Mouse (Mus musculus): ENCODE data around the gene Exoc4. TPM values are rescaled to one million over a fixed set of nuclear protein-coding genes. Genes with fewer than 3 reads are reported as not detected.

Exoc4 gene
- polyA plus RNA-seq, 1 experiment from 2014 or later = 8.8 TPM

GRCm38 (mm10) chr6:33886941-33887340 lies 638.1 kb downstream of the Exoc4 start:
- no peaks in the 10 kb centered on the region for H3K36me3 ChIP-seq (ENCODE audit: control insufficient read depth, insufficient read depth)
- no peaks in the 10 kb centered on the region for H3K27me3 ChIP-seq (replicated peaks; ENCODE audit: control insufficient read depth, insufficient read depth, low read length)
- no peak overlapping the region for H3K4me3 ChIP-seq (ENCODE audit: low read depth, low read length)
- H3K4me2 ChIP-seq (replicated peaks; ENCODE audit: low read depth) = no peak overlapping the region
- H3K9me3 ChIP-seq (ENCODE audit: control insufficient read depth) = no peaks in the 10 kb centered on the region
- WGBS = 91% methylated on average over 2 of the region's 2 CpGs
- H3K4me1 ChIP-seq (replicated peaks; ENCODE audit: control insufficient read depth, insufficient read depth, low read length) = no peaks in the 10 kb centered on the region
- H3K9ac ChIP-seq (ENCODE audit: low read depth, low read length) = no peak overlapping the region
- H3K27ac ChIP-seq (ENCODE audit: low read depth, low read length) = no peak overlapping the region
- no peak for ATAC-seq
- no peak for TF ChIP-seq CTCF (IDR thresholded peaks at IDR 0.05; ENCODE audit: low read depth)

GRCm38 (mm10) chr6:33890926-33891325 lies 642.0 kb downstream of the Exoc4 start:
- Histone ChIP-seq H3K27me3 (replicated peaks; ENCODE audit: control insufficient read depth, insufficient read depth, low read length) (no peaks in the 10 kb centered on the region), H3K9ac (ENCODE audit: low read depth, low read length) (no peak overlapping the region), H3K36me3 (ENCODE audit: control insufficient read depth, insufficient read depth) (no peaks in the 10 kb centered on the region), H3K27ac (ENCODE audit: low read depth, low read length) (no peak overlapping the region), H3K4me2 (replicated peaks; ENCODE audit: low read depth) (no peak overlapping the region), H3K4me3 (ENCODE audit: low read depth, low read length) (no peak overlapping the region), H3K9me3 (ENCODE audit: control insufficient read depth) (no peaks in the 10 kb centered on the region), H3K4me1 (replicated peaks; ENCODE audit: control insufficient read depth, insufficient read depth, low read length) (no peaks in the 10 kb centered on the region)
- no peak for ATAC-seq
- WGBS = 87% methylated on average over 1 of the region's 1 CpGs
- TF ChIP-seq CTCF (IDR thresholded peaks at IDR 0.05; ENCODE audit: low read depth) = no peak

- Histone ChIP-seq H3K4me3 (ENCODE audit: low read depth, low read length) (no peak overlapping the region), H3K27me3 (replicated peaks; ENCODE audit: control insufficient read depth, insufficient read depth, low read length) (no peaks in the 10 kb centered on the region), H3K9ac (ENCODE audit: low read depth, low read length) (no peak overlapping the region), H3K9me3 (ENCODE audit: control insufficient read depth) (no peaks in the 10 kb centered on the region), H3K27ac (ENCODE audit: low read depth, low read length) (no peak overlapping the region), H3K36me3 (ENCODE audit: control insufficient read depth, insufficient read depth) (no peaks in the 10 kb centered on the region), H3K4me2 (replicated peaks; ENCODE audit: low read depth) (no peak overlapping the region), H3K4me1 (replicated peaks; ENCODE audit: control insufficient read depth, insufficient read depth, low read length) (no peaks in the 10 kb centered on the region)
- 45% methylated on average over 2 of the region's 2 CpGs for WGBS
- no peak for TF ChIP-seq CTCF (IDR thresholded peaks at IDR 0.05; ENCODE audit: low read depth)
- ATAC-seq = no peak
These were observed 643.3 kb downstream of the Exoc4 start for GRCm38 (mm10) chr6:33892142-33892541.

GRCm38 (mm10) chr6:33899973-33900372 lies 651.1 kb downstream of the Exoc4 start:
- H3K27ac ChIP-seq (ENCODE audit: low read depth, low read length) = no peak overlapping the region
- WGBS = 82% methylated on average over 5 of the region's 5 CpGs

GRCm38 (mm10) chr6:33900615-33901014 lies 651.7 kb downstream of the Exoc4 start:
- 73% methylated on average over 4 of the region's 4 CpGs for WGBS
- 0 out of 2 replicates have a peak, but pooled peaks have one; percentile 13 for TF ChIP-seq CTCF (IDR thresholded peaks at IDR 0.05; ENCODE audit: low read depth)

More at GRCm38 (mm10) chr6:33899973-33900372, 651.1 kb downstream of the Exoc4 start:
- no peaks in the 10 kb centered on the region for H3K36me3 ChIP-seq (ENCODE audit: control insufficient read depth, insufficient read depth)
- no peak for TF ChIP-seq CTCF (IDR thresholded peaks at IDR 0.05; ENCODE audit: low read depth)
- ATAC-seq = no peak
- no peaks in the 10 kb centered on the region for H3K4me1 ChIP-seq (replicated peaks; ENCODE audit: control insufficient read depth, insufficient read depth, low read length)
- no peaks in the 10 kb centered on the region for H3K9me3 ChIP-seq (ENCODE audit: control insufficient read depth)
- H3K4me2 ChIP-seq (replicated peaks; ENCODE audit: low read depth) = no peak overlapping the region
- H3K27me3 ChIP-seq (replicated peaks; ENCODE audit: control insufficient read depth, insufficient read depth, low read length) = no peaks in the 10 kb centered on the region
- H3K9ac ChIP-seq (ENCODE audit: low read depth, low read length) = no peak overlapping the region
- H3K4me3 ChIP-seq (ENCODE audit: low read depth, low read length) = no peak overlapping the region

GRCm38 (mm10) chr6:33905099-33905498 lies 656.2 kb downstream of the Exoc4 start:
- H3K4me1 ChIP-seq (replicated peaks; ENCODE audit: control insufficient read depth, insufficient read depth, low read length) = no peaks in the 10 kb centered on the region
- H3K4me2 ChIP-seq (replicated peaks; ENCODE audit: low read depth) = no peak overlapping the region
- ATAC-seq = no peak
- 44% methylated on average over 1 of the region's 1 CpGs for WGBS
- H3K36me3 ChIP-seq (ENCODE audit: control insufficient read depth, insufficient read depth) = no peaks in the 10 kb centered on the region
- no peak overlapping the region for H3K4me3 ChIP-seq (ENCODE audit: low read depth, low read length)
- H3K27me3 ChIP-seq (replicated peaks; ENCODE audit: control insufficient read depth, insufficient read depth, low read length) = no peaks in the 10 kb centered on the region
- no peak overlapping the region for H3K9ac ChIP-seq (ENCODE audit: low read depth, low read length)
- H3K27ac ChIP-seq (ENCODE audit: low read depth, low read length) = no peak overlapping the region
- H3K9me3 ChIP-seq (ENCODE audit: control insufficient read depth) = no peaks in the 10 kb centered on the region
- TF ChIP-seq CTCF (IDR thresholded peaks at IDR 0.05; ENCODE audit: low read depth) = no peak

More at GRCm38 (mm10) chr6:33900615-33901014, 651.7 kb downstream of the Exoc4 start:
- no peak overlapping the region for H3K9ac ChIP-seq (ENCODE audit: low read depth, low read length)
- H3K27me3 ChIP-seq (replicated peaks; ENCODE audit: control insufficient read depth, insufficient read depth, low read length) = no peaks in the 10 kb centered on the region
- no peak overlapping the region for H3K27ac ChIP-seq (ENCODE audit: low read depth, low read length)
- no peak overlapping the region for H3K4me2 ChIP-seq (replicated peaks; ENCODE audit: low read depth)
- H3K9me3 ChIP-seq (ENCODE audit: control insufficient read depth) = no peaks in the 10 kb centered on the region
- no peak for ATAC-seq
- H3K4me1 ChIP-seq (replicated peaks; ENCODE audit: control insufficient read depth, insufficient read depth, low read length) = no peaks in the 10 kb centered on the region
- no peaks in the 10 kb centered on the region for H3K36me3 ChIP-seq (ENCODE audit: control insufficient read depth, insufficient read depth)
- no peak overlapping the region for H3K4me3 ChIP-seq (ENCODE audit: low read depth, low read length)

GRCm38 (mm10) chr6:33910671-33911070 lies 661.8 kb downstream of the Exoc4 start:
- Histone ChIP-seq H3K27ac (ENCODE audit: low read depth, low read length) (no peak overlapping the region), H3K27me3 (replicated peaks; ENCODE audit: control insufficient read depth, insufficient read depth, low read length) (no peaks in the 10 kb centered on the region), H3K9me3 (ENCODE audit: control insufficient read depth) (no peaks in the 10 kb centered on the region), H3K4me1 (replicated peaks; ENCODE audit: control insufficient read depth, insufficient read depth, low read length) (no peaks in the 10 kb centered on the region), H3K9ac (ENCODE audit: low read depth, low read length) (no peak overlapping the region), H3K4me2 (replicated peaks; ENCODE audit: low read depth) (no peak overlapping the region), H3K36me3 (ENCODE audit: control insufficient read depth, insufficient read depth) (no peaks in the 10 kb centered on the region), H3K4me3 (ENCODE audit: low read depth, low read length) (no peak overlapping the region)
- no peak for TF ChIP-seq CTCF (IDR thresholded peaks at IDR 0.05; ENCODE audit: low read depth)
- WGBS = 85% methylated on average over 3 of the region's 3 CpGs
- no peak for ATAC-seq
